Mouse (Mus musculus) E14TG2a.4 (cell line): ENCODE data around the gene Tmem56.

Experiments used
- H3K27me3 ChIP-seq: 2 replicates; pipeline ENCODE4 v1.6.1; 2014; ENCODE audit warnings: low read length, control low read depth; ENCODE audit not compliant: insufficient read depth
- H3K36me3 ChIP-seq: 2 replicates; pipeline ENCODE4 v1.6.1; 2014; ENCODE audit warnings: low read length, control low read depth; ENCODE audit not compliant: insufficient read depth
- H3K4me1 ChIP-seq: replicated peaks from 2 replicates; pipeline ENCODE4 v1.6.1; 2014; ENCODE audit warnings: low read depth, low read length, control low read depth
- H3K4me3 ChIP-seq: replicated peaks from 2 replicates; pipeline ENCODE4 v1.5.1; 2014; ENCODE audit warnings: mild to moderate bottlenecking, low read length
- H3K9me3 ChIP-seq: 2 replicates; pipeline ENCODE4 v1.6.1; 2014; ENCODE audit warnings: low read length, control low read depth
- CTCF ChIP-seq: conservative IDR thresholded peaks from 2 replicates; pipeline ENCODE4 v1.5.1; 2014; ENCODE audit warnings: low read length
- NANOG ChIP-seq: IDR thresholded peaks from 2 replicates; pipeline ENCODE4 v1.6.1; 2014; ENCODE audit warnings: borderline replicate concordance, low read length, mixed read lengths
- POU5F1 ChIP-seq: IDR thresholded peaks from 2 replicates; pipeline ENCODE4 v1.6.1; 2014; ENCODE audit warnings: low read length, borderline replicate concordance

The Tmem56 gene

GRCm38 (mm10) chr3:121185197-121185596 lies 97.7 kb downstream of the Tmem56 start:
- TF ChIP-seq POU5F1 (no peak), NANOG (no peak), CTCF (no peak)
- Histone ChIP-seq H3K36me3 (no peaks in the 10 kb centered on the region), H3K9me3 (no peaks in the 10 kb centered on the region), H3K27me3 (no peaks in the 10 kb centered on the region), H3K4me3 (no peak overlapping the region), H3K4me1 (peaks cover 3% of the 10 kb centered on the region; the same call in 1 of the 2 replicates)

DNA sequence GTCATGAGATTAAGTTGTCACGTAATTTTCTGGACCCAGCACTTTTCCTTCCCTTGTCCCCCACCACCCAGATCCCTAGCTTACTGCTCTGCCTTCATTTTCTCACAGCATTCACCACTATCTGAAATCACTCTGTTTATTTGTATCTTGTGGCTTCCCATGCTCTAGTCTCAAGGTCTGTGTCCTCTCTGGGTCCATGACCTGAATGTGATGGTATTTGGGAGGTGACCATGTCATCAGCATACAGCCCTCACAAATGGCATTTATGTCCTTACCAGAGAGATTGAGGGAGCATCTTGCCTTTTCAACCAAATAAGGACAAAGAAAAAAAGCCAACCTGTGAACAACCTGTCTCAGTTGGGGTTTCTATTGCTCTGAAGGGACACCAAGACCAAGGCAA lies 106.9 kb downstream of the Tmem56 start:
- Histone ChIP-seq H3K36me3 (no peaks in the 10 kb centered on the region), H3K4me1 (peaks cover 5% of the 10 kb centered on the region), H3K9me3 (peaks cover 12% of the 10 kb centered on the region), H3K4me3 (no peak overlapping the region), H3K27me3 (no peaks in the 10 kb centered on the region; the same call in 1 of the 2 replicates)
- TF ChIP-seq CTCF: no peak
- TF ChIP-seq POU5F1: no peak
- no peak for TF ChIP-seq NANOG

DNA sequence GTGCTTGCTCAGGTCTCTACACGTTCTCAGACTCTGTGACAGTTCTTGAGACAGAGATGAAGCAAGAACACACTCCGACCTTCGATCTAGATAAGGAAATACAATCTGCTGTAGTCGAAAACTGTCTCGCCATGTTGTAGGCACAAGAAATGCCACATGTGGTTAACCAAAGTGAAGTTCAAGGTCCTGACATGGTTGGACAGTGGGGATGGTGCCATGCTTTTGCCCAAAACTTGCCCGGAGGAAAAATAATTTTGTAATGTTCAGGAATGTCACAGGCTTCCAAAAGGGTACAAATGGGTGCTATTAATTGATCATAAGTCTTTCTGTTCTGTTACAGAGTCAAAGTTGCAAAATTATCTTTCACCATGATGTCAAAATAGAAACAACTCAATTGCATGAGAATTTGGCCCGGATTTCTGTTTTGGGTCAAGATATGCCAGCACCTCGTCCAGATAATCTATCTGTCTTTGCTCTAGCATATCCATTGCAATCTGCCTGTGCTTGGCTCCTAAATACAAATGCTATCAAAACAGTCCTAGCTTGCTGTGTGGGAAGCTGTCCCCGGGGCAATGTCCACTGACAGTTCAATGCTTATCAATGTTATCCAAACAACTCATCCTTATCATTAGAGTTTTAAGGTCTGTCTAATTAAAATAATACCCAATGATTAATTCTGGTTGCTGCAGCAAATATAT lies 108.5 kb downstream of the Tmem56 start:
- H3K36me3 ChIP-seq: no peaks in the 10 kb centered on the region
- H3K9me3 ChIP-seq: peaks cover 12% of the 10 kb centered on the region
- TF ChIP-seq POU5F1 (no peak), NANOG (no peak), CTCF (no peak)
- H3K4me1 ChIP-seq: peaks cover 11% of the 10 kb centered on the region
- H3K27me3 ChIP-seq: no peaks in the 10 kb centered on the region; the same call in 1 of the 2 replicates
- H3K4me3 ChIP-seq: no peak overlapping the region

- Histone ChIP-seq H3K4me1 (peaks cover 11% of the 10 kb centered on the region), H3K27me3 (no peaks in the 10 kb centered on the region; the same call in 1 of the 2 replicates), H3K9me3 (peaks cover 12% of the 10 kb centered on the region), H3K36me3 (no peaks in the 10 kb centered on the region), H3K4me3 (no peak overlapping the region)
- TF ChIP-seq CTCF (no peak), POU5F1 (no peak), NANOG (no peak)
Observed at GRCm38 (mm10) chr3:121172718-121173117, 110.2 kb downstream of the Tmem56 start.

GRCm38 (mm10) chr3:121171872-121172265 lies 111.0 kb downstream of the Tmem56 start:
- TF ChIP-seq POU5F1 (no peak), CTCF (no peak), NANOG (no peak)
- peak overlapping the region; percentile 87; the same call in 1 of the 2 replicates for H3K4me3 ChIP-seq
- H3K27me3 ChIP-seq: no peaks in the 10 kb centered on the region; the same call in 1 of the 2 replicates
- H3K36me3 ChIP-seq: no peaks in the 10 kb centered on the region
- peaks cover 10% of the 10 kb centered on the region for H3K9me3 ChIP-seq
- peaks cover 11% of the 10 kb centered on the region for H3K4me1 ChIP-seq

- no peaks in the 10 kb centered on the region; the same call in 1 of the 2 replicates for H3K27me3 ChIP-seq
- H3K36me3 ChIP-seq: no peaks in the 10 kb centered on the region
- TF ChIP-seq CTCF (0 out of 2 replicates have a peak, but pooled peaks have one; percentile 10), POU5F1 (no peak), NANOG (no peak)
- H3K4me1 ChIP-seq: peaks cover 11% of the 10 kb centered on the region
- peaks cover 8% of the 10 kb centered on the region for H3K9me3 ChIP-seq
- peak within 1 kb of the TSS; percentile 87 for H3K4me3 ChIP-seq
Observed at GRCm38 (mm10) chr3:121171243-121171871, 111.5 kb downstream of the Tmem56 start, which contains the start of gene Rwdd3. Gene Rwdd3, minus strand, starts transcription at chr3:121171695.

DNA sequence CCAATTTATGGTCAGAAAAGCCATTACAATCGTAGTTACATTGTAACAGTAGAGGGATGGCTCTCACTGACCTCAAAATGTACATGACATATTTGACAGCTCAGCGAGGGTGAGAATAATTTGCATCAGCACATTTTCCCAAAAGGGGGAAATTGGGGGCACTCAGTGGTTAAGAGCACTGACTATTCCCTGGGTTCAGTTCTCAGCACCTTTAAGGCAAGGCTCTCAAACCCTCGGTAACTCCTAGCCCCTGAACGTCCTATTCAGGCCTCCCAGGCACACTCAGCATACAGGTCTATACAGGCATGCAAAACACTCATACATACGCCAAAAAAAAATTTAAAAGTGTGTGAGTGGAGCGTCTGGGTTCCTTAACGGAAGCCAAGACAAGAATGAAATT lies 112.3 kb downstream of the Tmem56 start:
- H3K9me3 ChIP-seq: peaks cover 4% of the 10 kb centered on the region; the same call in 1 of the 2 replicates
- H3K4me3 ChIP-seq: peak overlapping the region; percentile 87
- H3K36me3 ChIP-seq: peaks cover 3% of the 10 kb centered on the region; the same call in 1 of the 2 replicates
- TF ChIP-seq NANOG (no peak), POU5F1 (no peak), CTCF (no peak)
- no peaks in the 10 kb centered on the region; the same call in 1 of the 2 replicates for H3K27me3 ChIP-seq
- peaks cover 11% of the 10 kb centered on the region for H3K4me1 ChIP-seq

- no peak overlapping the region for H3K4me3 ChIP-seq
- H3K9me3 ChIP-seq: peaks cover 4% of the 10 kb centered on the region; the same call in 1 of the 2 replicates
- peaks cover 11% of the 10 kb centered on the region for H3K4me1 ChIP-seq
- H3K36me3 ChIP-seq: peaks cover 3% of the 10 kb centered on the region; the same call in 1 of the 2 replicates
- H3K27me3 ChIP-seq: no peaks in the 10 kb centered on the region; the same call in 1 of the 2 replicates
- no peak for TF ChIP-seq CTCF
- no peak for TF ChIP-seq POU5F1
- TF ChIP-seq NANOG: no peak
Observed at GRCm38 (mm10) chr3:121169092-121169942, 113.6 kb downstream of the Tmem56 start.
